Mouse (Mus musculus): ENCODE results near the gene Usp2. TPM values are rescaled to one million over a fixed set of nuclear protein-coding genes. Genes with fewer than 3 reads are reported as not detected.

Usp2 gene
- total RNA-seq, 2 experiments from 2014 or later = 79.2 to 82.4 TPM

DNA sequence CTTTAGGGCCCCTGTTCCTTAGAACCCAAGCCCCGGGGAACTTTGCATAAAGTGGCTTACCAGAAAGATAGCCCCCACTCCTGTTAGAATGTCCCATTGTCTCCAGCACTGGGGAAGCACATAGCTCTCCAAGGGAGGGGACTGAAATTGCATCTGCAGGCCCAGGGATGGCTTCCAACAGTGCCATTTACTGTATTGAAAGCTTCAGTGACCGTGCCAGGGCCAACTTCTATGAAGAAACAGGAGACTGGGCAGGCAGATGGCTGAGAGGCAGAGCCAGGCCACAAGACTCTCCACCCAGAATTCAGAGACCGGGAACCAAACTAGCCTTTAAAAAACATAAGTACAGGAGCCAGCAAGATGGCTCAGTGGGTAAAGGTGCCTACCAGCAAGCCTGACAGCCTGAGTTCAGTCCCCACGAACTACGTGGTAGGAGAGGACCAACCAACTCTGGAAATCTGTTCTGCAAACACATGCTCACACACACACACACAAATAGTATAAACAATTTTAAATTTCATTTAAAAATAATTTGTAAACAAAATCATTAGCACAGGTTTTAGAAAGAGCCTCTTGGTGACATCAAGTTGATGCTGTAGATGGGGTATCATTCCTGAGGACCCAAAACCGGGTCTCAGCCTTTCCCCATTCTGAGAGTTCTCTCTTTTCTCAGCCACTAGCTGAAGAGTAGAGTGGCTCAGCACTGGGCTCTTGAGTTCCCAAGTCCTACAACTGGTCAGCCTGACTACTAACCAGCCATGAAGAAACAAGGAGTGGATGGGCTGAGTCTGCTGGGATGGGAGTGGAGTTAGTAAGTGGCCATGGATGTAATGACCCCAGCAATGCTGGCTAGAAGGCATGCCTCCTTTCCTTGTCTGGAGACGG is 25.1 kb upstream of the Usp2 start:
- DNase-seq (ENCODE audit: low spot score in 2 of 2) = no peak
- no peak for TF ChIP-seq CTCF (conservative IDR thresholded peaks at IDR 0.05)
- peak overlapping the region; percentile 74 for H3K27ac ChIP-seq
- H3K4me3 ChIP-seq = no peak overlapping the region

DNA sequence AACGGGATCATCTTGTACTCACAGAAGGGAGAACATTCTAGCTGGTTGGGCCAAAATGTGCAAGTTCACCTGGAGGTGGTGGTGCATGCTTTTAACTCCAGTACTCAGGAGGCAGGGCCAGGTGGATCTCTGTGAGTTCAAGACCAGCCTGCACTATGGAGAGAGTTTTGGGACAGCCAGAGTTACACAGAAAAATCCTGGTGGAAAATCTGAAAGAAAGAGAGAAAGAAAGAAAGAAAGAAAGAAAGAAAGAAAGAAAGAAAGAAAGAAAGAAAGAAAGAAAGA is 24.5 kb upstream of the Usp2 start:
- H3K27ac ChIP-seq = no peak overlapping the region
- no peak for DNase-seq (ENCODE audit: low spot score in 2 of 2)
- no peak for TF ChIP-seq CTCF (conservative IDR thresholded peaks at IDR 0.05)
- H3K4me3 ChIP-seq = no peak overlapping the region

DNA sequence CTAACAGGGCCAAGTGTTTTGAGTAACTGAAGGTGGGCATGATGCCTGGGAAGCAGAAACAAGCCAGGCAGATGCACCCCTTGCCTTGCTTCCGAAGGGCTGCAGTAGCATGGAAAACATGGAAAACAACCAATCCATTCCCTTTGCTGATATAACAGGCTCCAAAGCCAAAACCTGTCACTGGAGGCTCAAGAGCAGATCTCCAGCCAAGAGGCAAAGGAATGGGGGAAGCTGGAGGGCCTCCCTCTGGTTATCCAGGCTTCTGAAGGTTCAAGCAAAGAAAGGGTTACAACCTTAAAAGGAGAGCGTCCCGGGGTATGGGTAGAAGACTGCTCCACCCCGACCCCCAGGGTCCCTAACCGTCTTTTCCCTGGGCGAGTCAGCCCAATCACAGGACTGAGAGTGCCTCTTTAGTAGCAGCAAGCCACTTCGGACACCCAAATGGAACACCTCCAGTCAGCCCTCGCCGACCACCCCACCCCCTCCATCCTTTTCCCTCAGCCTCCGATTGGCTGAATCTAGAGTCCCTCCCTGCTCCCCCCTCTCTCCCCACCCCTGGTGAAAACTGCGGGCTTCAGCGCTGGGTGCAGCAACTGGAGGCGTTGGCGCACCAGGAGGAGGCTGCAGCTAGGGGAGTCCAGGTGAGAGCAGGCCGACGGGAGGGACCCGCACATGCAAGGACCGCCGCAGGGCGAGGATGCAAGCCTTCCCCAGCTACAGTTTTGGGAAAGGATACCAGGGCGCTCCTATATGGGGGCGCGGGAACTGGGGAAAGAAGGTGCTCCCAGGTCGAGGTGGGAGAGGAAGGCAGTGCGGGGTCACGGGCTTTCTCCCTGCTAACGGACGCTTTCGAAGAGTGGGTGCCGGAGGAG is 23.7 kb upstream of the Usp2 start, which contains the start of gene Thy1:
TSS of gene Thy1 (plus strand) at position 549 of the 872 bp plus-strand sequence.
- TF ChIP-seq CTCF (conservative IDR thresholded peaks at IDR 0.05) = peak; percentile 29
- DNase-seq (ENCODE audit: low spot score in 2 of 2) = peak; percentile 80 to 84
- Histone ChIP-seq H3K4me3 (peak within 1 kb of the TSS; percentile 84), H3K27ac (peak within 1 kb of the TSS; percentile 93)

DNA sequence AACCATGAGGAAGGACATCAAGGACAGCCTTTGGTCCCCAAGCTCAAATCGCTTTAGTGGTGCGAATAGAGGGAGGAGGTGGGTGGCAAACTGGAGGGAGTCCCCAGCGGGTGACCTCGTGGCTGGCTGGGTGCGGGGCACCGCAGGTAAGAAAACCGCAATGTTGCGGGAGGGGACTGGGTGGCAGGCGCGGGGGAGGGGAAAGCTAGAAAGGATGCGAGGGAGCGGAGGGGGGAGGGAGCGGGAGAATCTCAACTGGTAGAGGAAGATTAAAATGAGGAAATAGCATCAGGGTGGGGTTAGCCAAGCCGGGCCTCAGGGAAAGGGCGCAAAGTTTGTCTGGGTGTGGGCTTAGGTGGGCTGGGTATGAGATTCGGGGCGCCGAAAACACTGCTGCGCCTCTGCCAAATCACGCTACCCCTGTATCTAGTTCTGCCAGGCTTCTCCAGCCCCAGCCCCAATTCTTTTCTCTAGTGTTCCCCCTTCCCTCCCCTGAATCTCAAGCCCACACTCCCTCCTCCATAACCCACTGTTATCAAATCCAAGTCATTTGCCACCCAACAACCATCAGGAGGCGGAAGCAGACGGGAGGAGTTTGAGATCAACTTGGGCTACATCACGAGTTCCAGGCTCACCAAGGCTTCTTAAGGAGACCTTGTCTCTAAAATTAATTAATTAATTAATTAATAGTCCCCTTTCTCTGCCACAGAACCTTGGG is 23.0 kb upstream of the Usp2 start:
- Histone ChIP-seq H3K27ac (peak overlapping the region; percentile 93), H3K4me3 (peak overlapping the region; percentile 84)
- DNase-seq (ENCODE audit: low spot score in 2 of 2) = peak in 1 of 2 experiments; percentile 34
- no peak for TF ChIP-seq CTCF (conservative IDR thresholded peaks at IDR 0.05)

DNA sequence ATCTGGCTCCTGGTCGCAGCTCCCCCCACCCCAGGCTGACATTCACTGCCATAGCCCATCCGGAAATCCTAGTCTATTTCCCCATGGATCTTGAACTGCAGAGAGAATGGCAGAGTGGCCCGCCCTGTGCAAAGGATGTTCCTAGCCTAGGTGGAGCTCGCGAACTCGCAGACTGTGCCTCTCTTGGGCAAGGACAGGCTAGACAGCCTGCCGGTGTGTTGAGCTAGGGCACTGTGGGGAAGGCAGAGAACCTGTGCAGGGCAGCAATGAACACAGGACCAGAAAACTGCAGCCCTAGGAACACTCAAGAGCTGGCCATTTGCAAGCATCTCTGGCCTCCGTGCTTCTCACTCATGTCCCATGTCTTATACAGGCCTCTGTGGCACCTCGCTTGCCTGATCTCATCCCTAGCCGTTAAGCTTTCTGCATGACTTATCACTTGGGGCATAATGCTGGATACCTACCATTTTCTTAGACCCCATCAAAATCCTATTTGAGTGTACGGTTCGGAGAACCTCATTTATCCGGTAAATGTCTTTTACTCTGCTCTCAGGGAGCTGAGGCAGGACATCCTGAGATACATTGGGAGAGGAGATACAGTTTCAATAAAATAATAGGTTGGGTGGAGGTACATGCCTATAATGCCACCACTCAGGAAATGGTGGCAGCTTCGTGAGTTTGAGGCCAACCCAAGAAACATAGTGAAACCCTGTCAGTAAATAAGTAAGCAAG is 22.2 kb upstream of the Usp2 start:
- H3K27ac ChIP-seq = peak overlapping the region; percentile 93
- TF ChIP-seq CTCF (conservative IDR thresholded peaks at IDR 0.05) = peak; percentile 42
- DNase-seq (ENCODE audit: low spot score in 2 of 2) = no peak

DNA sequence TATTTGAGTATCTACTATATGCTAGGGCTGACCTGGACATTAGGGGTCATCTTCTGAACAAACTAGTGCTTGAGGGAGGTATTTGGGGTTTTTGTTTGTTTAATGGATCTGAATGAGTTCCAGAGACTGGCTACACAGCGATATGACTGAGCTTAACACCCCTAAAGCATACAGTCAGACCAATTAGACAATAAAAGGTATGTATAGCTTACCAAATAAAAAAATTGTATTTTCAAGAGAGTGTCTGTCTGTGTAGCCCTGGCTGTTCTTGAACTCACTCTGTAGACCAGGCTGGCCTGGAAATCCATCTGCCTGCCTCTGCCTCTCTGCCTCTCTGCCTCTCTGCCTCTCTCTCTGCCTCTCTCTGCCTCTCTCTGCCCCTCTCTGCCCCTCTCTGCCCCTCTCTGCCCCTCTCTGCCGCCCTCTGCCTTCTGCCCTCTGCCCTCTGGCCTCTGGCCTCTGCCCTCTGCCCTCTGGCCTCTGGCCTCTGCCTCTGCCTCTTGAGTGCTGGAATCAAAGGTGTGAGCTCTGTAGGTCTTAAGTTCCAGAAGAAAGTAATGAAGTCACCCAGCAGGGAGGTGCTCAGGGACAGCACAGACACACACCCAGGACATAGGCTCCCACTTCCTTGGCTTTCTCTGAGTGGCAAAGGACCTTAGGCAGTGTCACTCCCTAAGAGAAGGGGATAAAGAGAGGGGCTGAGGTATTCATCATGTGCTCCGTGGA is 21.5 kb upstream of the Usp2 start:
- DNase-seq (ENCODE audit: low spot score in 2 of 2) = no peak
- Histone ChIP-seq H3K4me3 (peak overlapping the region; percentile 84), H3K27ac (peak overlapping the region; percentile 93; the same call in 1 of the 2 replicates)
- TF ChIP-seq CTCF (conservative IDR thresholded peaks at IDR 0.05) = no peak

More for the DNA sequence above, 22.2 kb upstream of the Usp2 start:
- H3K4me3 ChIP-seq = peak overlapping the region; percentile 84

DNA sequence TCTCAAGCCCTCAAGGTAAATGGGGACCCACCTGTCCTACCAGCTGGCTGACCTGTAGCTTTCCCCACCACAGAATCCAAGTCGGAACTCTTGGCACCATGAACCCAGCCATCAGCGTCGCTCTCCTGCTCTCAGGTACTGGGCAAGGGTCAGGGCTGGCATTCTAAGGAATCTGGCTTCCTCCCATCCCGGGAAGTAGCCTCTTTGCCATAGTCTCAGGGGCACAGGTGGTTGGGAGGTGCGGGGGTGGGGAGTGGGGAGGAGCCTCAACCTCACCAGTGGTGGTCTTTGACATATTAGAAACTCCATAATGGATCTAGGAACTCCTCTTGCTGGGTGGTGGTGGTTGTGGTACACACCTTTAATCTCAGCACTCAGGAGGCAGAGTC is 20.9 kb upstream of the Usp2 start:
- Histone ChIP-seq H3K4me3 (peak overlapping the region; percentile 17; the same call in 1 of the 2 replicates), H3K27ac (peak overlapping the region; percentile 28; the same call in 1 of the 2 replicates)
- no peak for TF ChIP-seq CTCF (conservative IDR thresholded peaks at IDR 0.05)
- no peak for DNase-seq (ENCODE audit: low spot score in 2 of 2)

DNA sequence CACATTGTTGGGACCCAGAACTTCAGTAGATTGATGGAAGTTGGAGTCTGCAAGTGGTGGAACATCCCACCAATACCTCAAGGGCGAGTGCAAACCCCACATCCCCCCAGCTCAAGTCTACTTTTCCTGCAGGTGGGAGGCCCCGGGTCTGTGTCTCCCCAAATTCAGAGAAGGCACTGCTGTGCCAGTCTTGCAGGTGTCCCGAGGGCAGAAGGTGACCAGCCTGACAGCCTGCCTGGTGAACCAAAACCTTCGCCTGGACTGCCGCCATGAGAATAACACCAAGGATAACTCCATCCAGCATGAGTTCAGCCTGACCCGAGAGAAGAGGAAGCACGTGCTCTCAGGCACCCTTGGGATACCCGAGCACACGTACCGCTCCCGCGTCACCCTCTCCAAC is 20.4 kb upstream of the Usp2 start:
- TF ChIP-seq CTCF (conservative IDR thresholded peaks at IDR 0.05) = no peak
- Histone ChIP-seq H3K4me3 (peak overlapping the region; percentile 11; the same call in 1 of the 2 replicates), H3K27ac (peak overlapping the region; percentile 51; the same call in 1 of the 2 replicates)
- no peak for DNase-seq (ENCODE audit: low spot score in 2 of 2)

DNA sequence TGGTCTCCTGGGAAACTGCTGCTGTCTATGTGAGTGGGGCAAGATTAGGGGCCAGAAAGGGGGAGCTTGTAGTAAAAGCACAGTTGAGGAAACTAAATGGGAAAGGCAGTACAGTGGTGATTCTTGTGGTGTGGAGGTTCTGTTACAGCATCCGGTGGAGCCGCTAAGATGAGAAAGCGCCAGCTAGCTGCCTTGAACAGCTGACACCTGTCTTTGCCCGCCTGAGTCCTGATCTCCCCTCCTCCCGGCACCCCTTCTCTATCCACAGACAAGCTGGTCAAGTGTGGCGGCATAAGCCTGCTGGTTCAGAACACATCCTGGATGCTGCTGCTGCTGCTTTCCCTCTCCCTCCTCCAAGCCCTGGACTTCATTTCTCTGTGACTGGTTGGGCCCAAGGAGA is 19.8 kb upstream of the Usp2 start:
- peak overlapping the region; percentile 88 for H3K27ac ChIP-seq

DNA sequence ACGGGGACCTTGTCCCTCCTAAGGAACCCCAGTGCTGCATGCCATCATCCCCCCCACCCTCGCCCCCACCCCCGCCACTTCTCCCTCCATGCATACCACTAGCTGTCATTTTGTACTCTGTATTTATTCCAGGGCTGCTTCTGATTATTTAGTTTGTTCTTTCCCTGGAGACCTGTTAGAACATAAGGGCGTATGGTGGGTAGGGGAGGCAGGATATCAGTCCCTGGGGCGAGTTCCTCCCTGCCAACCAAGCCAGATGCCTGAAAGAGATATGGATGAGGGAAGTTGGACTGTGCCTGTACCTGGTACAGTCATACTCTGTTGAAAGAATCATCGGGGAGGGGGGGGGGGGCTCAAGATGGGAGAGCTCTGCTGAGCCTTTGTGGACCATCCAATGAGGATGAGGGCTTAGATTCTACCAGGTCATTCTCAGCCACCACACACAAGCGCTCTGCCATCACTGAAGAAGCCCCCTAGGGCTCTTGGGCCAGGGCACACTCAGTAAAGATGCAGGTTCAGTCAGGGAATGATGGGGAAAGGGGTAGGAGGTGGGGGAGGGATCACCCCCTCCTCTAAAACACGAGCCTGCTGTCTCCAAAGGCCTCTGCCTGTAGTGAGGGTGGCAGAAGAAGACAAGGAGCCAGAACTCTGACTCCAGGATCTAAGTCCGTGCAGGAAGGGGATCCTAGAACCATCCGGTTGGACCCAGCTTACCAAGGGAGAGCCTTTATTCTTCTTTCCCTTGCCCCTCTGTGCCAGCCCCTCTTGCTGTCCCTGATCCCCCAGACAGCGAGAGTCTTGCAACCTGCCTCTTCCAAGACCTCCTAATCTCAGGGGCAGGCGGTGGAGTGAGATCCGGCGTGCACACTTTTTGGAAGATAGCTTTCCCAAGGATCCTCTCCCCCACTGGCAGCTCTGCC is 19.0 kb upstream of the Usp2 start:
- Histone ChIP-seq H3K27ac (peak overlapping the region; percentile 88), H3K4me3 (no peak overlapping the region)
- DNase-seq (ENCODE audit: low spot score in 2 of 2) = no peak
- no peak for TF ChIP-seq CTCF (conservative IDR thresholded peaks at IDR 0.05)

More for the DNA sequence above, 19.8 kb upstream of the Usp2 start:
- DNase-seq (ENCODE audit: low spot score in 2 of 2) = no peak
- TF ChIP-seq CTCF (conservative IDR thresholded peaks at IDR 0.05) = no peak
- peak overlapping the region; percentile 22; the same call in 1 of the 2 replicates for H3K4me3 ChIP-seq
